Mouse (Mus musculus): ENCODE data around the gene Kcnd1.

Gene Kcnd1

DNA sequence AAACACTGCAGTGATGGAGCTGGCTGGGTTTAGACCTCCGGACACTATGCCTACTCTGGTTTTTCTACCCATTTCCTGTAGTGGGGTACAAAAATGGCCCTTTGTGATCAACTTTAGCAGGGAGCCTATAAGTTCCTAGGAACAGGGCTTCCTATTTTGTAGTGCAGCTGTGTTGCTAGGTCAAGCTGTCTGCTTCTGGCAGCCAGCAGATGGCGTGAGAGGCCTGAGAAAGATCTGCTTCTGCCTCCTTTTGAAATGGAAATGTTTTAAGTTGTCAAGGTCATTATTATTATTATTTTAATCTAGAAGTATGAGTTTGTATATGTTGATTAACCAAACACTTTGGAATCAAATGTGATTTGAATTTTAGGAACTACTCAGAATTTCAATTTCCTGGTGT, 32.5 kb downstream of the Kcnd1 start:
- in situ Hi-C loops (cut with MboI, MseI) = no loop called here

DNA sequence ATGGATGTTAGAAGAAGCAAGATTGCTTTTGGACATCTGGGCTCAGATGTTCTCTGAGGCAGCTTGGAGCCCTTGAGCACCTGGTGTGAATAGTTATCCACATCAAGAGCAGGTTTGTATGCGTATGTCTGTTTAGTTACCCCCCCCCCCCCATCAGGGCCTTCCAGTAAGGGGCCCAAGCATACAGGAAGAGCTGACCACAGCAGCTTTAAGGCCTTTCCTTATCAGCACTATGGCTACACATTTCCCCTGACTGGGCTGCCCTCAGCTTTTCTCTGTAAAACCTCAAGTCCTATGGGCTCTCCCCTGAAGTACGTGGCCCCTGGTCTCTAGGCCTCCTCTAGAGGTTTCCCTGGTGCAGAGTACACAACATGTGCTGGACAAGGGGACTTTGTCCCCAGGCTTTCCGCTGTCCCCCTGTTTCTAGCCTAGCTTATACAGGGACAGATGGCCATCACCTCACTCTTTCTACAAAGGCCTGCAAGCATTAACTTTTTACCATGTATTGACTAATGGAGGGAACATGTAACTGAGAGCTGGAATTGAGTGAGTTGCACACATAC, 37.2 kb downstream of the Kcnd1 start:
- in situ Hi-C loops (cut with MboI, MseI) = no loop called here

GRCm38 (mm10) chrX:7863181-7863580, 41.1 kb downstream of the Kcnd1 start:
- in situ Hi-C loops (cut with MboI, MseI) = no loop called here

DNA sequence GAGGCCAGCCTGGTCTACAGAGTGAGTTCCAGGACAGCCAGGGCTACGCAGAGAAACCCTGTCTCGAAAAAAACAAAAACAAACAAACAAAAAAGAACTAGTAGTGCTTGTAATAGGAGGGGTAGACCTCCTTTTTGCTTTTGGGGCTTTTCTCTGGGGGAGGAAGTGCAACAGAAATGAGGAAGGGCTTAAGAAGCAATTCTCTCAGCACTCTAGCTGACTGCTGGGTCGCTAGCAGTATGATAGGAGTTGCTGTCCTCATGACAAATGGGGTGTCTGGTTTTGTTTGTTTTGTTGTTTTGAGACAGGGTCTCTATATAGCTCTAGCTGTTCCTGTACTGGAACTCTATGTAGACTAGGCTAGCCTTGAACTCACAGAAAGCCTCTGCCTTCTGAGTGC, 42.5 kb downstream of the Kcnd1 start:
- in situ Hi-C loops (cut with MboI, MseI) = no loop called here

DNA sequence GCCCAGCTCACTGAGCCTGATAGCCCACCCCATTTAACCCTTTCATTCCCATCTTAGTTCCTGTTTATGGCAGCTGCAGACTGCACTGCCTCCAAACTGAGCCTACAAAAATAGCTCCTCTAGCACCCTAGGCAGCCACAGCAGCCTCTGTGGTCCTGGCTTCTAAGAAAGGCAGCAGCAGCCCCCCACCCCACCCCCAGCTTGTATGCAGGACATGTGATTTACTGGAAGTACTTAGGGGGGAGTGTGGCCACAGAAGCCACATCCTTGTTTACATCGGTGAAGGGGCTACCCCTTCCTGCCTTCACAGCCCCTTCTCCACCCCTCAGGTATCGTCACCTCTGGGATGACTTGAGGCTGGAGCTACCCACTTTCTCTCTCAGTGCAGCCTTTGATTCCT, 43.3 kb downstream of the Kcnd1 start:
- in situ Hi-C loops (cut with MboI, MseI) = no loop called here

- in situ Hi-C loops (cut with MboI, MseI) = no loop called here
Observed at GRCm38 (mm10) chrX:7865786-7866185, 43.7 kb downstream of the Kcnd1 start.

GRCm38 (mm10) chrX:7867141-7867540, 45.1 kb downstream of the Kcnd1 start:
- in situ Hi-C loops (cut with MboI, MseI) = no loop called here

DNA sequence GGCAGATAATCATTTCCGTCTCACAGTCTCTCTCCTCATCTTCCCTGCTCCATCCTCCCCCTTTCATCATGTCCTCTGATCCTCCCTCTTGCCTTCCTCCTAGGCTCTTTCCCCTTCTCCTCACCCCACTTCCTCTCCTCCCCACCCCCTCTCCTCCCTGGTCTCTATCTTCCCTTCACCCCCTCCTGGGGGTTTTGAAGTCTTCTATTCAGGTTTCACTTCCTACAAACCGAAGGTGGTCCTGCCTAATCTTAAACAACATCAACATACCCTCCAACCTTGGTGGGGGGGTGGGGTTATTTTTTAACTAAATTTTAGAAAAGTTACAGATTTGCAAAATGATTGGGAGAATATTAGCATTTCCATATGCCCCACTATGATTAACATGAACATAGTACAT, 46.4 kb downstream of the Kcnd1 start:
- in situ Hi-C loops (cut with MboI, MseI) = no loop called here

- in situ Hi-C loops (cut with MboI, MseI) = no loop called here
Observed at GRCm38 (mm10) chrX:7869826-7870225, 47.7 kb downstream of the Kcnd1 start.

GRCm38 (mm10) chrX:7878007-7878419, 55.9 kb downstream of the Kcnd1 start, which contains the start of gene Pim2:
TSS of gene Pim2 (plus strand) at chrX:7878262.
- in situ Hi-C loops (cut with MboI, MseI) = no loop called here

DNA sequence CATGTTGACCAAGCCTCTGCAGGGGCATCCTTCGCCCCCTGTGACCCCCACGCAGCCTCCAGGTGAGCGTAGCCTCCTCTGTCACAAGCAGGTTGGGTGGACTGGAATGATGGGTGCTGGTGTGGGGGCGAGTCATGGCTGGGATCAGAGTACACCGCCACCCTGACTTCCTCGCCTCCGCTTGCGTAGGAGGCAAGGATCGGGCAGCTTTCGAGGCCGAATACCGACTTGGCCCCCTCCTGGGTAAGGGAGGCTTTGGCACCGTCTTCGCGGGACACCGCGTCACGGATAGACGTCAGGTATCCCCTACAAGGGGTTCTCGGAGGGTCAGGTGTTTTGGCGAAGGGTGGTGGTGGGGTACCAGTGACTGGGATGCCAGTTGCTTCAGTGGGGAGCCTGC, 56.4 kb downstream of the Kcnd1 start:
- in situ Hi-C loops (cut with MboI, MseI) = no loop called here

GRCm38 (mm10) chrX:7879819-7880218, 57.7 kb downstream of the Kcnd1 start:
- in situ Hi-C loops (cut with MboI, MseI) = no loop called here

GRCm38 (mm10) chrX:7883841-7884567, 61.9 kb downstream of the Kcnd1 start, which contains the start of gene Slc35a2:
TSS of gene Slc35a2 (plus strand) at chrX:7884028.
- in situ Hi-C loops (cut with MboI, MseI) = no loop called here
